Mouse (Mus musculus): ENCODE measurements around the gene Gm3776.
"Not testable (repeated sequence)": the region's sequence is repeated elsewhere in the genome, so short reads cannot be mapped to it uniquely, and the experiment has no call there.

DNA sequence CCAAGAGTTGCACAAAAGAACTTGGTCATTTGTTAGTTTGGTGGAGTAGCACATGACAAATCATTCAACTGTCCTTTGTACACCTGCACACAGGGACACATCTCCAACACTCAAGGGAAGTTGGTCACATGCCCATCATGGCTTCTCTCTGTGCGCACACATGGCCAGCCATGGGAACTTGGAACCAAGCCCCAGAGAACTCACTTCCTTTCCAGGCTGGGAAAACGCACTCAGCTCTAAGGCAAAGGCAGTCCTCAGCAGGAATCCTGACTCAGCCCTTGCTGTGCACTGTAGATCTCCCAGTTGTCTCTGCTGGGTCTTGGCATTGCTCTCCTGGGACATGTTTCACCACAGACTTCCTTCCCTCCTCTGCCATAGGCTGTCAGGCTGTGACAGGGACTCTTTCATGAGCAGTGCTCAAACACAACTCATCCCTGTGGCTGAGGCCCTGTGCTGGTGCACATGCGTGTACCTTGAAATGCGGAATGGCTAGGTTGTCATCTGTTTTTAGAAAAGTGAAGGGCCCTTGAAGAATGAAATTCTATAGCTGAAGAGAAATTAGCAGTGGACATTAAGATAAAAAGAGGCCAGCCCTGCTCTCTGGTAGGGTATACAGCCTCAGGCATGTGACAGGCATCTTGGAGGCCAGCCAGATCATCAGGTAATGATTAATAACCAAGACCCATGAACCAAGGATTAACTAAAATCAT lies 25.2 kb downstream of the Gm3776 start:
- not testable (repeated sequence) for TF ChIP-seq CTCF, POLR2A (IDR thresholded peaks at IDR 0.05; ENCODE audit: extremely low read depth, insufficient read depth, low read length)
